Mouse (Mus musculus): ENCODE measurements around the gene Unc45b. TPM values are rescaled to one million over a fixed set of nuclear protein-coding genes. Genes with fewer than 3 reads are reported as not detected.

Gene Unc45b
- under 1 TPM in 1 of 3 experiments, not detected in 2; 0.25 TPM for polyA plus RNA-seq (2017; shearing (Covaris generic))

DNA sequence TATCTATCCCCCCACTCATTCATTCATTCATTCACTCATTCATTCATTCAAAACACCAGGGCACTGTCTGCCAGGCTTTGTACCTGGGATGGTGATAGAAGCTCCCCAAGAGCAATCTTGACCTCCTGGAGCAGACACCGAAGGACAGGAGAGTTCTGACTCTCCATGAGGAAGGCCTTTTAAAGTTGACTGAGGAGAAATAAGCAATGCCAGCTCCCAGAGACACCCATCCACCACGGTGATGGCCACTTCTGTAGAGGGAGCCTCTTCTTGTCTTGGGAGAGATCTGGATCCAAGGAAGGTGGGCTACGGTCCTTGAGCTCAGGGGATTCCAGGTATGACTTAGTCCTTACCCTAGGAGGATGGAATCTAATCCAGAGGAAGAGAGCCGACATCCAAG, at the start of gene Unc45b:
Gene Unc45b (plus strand): TSS at position 301 of the 400 bp plus-strand sequence.
- ATAC-seq = no peak

- no peak for ATAC-seq
Measured at GRCm38 (mm10) chr11:82860759-82861158, 49.6 kb upstream of the Unc45b start.

GRCm38 (mm10) chr11:82861558-82861957, 48.8 kb upstream of the Unc45b start:
- ATAC-seq = no peak

DNA sequence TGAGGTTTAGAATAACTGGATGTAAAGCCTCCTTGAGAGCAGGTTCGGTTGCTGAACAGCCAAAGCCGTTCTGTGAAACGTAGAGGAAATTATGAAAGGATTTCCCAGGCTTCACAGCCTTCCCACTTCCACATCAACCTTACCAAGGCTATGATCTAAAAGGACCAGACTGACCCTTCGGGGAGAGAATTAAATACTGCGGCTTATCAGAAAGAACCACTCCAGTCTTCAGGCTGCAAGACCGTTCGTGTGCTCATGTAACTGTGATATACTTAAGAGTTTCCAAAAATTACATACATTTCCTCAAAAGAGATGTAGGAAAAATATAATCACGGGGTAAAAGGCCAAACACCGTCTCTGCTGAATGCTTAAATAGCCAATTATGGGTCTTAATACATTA, 47.7 kb upstream of the Unc45b start:
- ATAC-seq = no peak

GRCm38 (mm10) chr11:82863059-82863458, 47.3 kb upstream of the Unc45b start:
- ATAC-seq = no peak

GRCm38 (mm10) chr11:82863488-82863931, 46.8 kb upstream of the Unc45b start:
- ATAC-seq = no peak

- no peak for ATAC-seq
Measured at GRCm38 (mm10) chr11:82865957-82866356, 44.4 kb upstream of the Unc45b start.

- ATAC-seq = no peak
Measured at GRCm38 (mm10) chr11:82866850-82867564, 43.3 kb upstream of the Unc45b start.

DNA sequence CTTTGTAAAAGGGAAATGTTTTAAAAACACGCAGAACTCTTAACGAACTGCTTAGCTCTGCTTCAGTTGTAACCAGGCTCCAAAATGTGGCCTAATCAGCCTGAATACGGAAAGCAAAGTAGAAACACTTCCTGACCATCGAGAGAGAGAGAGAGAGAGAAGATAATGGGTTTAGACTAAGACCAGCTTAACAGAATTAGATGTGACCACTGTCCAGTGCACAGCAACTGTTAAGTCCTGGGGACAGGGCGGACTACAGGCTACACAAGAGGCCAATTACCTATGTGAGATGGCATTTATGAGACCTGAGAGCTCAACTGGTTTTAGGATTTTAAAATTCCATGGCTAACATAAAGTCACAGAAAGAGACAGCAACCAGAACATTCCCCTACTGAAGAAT, 42.4 kb upstream of the Unc45b start:
- no peak for ATAC-seq

DNA sequence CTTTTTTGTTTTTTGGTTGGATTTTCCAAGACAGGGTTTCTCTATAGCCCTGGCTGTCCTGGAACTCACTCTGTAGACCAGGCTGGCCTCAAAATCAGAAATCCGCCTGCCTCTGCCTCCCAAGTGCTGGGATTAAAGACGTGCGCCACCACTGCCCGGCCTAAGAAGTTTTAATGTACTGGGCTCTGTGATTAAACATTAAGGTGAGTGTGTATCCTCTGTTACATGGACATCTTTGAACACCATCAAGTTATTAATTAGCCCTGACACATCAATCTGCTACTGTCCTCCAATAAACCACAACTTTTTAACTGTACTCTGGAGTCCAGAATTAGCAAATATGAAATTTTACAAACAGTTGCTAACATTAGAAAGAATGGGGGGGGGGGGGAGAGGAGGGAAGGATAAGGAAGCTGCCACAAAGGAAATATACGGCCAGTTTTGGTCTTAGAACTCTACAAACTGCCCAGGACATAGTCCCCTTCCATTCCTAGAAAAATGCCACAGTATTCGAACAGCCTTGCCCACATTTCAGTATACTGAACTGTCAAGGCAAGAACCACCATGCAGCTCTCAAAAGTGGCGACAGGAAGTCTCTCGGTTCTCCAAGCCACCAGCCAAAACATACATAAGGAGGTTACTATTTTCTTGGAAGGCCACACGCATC, 40.7 kb upstream of the Unc45b start:
- ATAC-seq = no peak

DNA sequence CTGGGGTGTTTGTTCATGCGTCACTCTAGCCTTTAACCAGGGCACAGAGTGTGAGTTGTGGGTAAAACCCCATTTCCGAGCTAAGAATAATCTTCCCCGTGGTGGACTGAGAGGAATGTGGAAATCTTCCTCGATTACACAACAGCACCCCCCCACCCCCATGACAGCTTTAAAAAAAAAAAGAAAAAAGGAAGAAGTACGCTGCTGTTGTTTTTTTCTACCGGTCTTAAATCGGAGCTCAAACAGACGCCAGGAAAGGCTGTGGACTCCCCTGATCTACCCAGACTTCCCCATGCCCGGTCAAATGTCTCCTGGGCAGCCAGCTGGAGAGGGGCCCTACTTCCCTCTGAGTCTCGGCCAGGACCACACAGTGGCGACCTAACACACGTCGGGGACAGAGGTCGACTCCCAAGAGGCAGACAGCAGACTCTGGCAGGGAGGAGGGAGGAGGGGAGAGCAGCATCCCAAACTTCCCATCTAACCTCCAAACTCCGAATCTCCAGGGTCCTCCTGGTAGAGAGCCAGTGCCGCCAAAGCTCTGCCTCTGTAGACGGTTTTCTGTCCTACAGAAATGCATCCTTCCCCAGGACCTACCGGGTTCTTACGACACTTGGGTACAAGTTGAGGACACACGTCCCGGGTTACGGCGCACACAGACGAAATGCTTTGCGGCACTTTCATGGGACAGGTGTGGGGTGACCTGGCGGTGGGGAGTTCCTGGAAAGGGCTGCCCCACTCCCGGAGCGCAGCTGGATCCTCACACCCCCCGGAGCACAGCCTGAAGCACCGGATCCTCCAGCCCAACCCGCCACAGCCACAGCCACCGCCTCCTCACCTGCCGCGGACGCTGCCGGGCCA, 39.9 kb upstream of the Unc45b start:
- ATAC-seq = peak; percentile 62

DNA sequence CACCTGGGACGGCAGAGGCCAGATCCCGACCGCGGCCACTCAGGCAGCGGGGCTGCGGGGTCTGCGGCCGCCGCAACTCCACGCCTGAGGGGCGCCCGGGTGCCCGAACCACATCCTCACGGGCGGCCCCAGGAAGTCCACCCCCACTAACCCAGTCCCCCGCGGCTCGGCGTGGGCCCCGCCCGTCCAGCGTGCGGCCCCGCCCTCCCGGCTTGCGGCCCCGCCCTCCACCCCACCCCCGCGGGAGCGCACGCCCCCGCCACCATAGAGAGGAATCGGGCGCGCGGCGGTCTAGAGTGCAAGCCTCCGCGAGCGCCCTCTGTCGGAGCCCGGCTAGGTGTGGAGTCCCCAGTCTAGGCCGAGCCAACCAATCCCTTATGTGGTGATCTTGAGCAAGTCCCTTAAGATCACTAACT, 39.3 kb upstream of the Unc45b start, which contains the start of gene Rffl:
Gene Rffl (minus strand): TSS at position 180 of the 416 bp plus-strand sequence.
- peak; percentile 82 for ATAC-seq

DNA sequence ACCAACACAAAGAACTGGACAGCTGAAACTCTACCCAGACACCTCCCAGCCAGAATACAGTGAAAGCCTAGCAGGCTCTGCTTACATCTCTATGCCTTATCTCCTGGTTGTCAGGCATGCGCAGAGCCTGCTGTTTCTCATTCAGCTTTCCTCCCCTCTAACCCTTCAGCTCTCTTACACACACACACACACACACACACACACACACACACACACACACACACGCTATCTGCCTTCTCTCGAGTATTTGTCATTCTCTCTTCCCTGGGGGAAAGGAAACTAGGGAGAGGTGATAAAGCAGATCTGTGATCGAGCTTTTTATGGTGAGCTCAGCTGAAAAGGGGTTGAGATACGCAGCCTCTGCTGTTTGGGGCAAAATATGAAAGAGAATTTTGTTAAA, 35.4 kb upstream of the Unc45b start:
- no peak for ATAC-seq

DNA sequence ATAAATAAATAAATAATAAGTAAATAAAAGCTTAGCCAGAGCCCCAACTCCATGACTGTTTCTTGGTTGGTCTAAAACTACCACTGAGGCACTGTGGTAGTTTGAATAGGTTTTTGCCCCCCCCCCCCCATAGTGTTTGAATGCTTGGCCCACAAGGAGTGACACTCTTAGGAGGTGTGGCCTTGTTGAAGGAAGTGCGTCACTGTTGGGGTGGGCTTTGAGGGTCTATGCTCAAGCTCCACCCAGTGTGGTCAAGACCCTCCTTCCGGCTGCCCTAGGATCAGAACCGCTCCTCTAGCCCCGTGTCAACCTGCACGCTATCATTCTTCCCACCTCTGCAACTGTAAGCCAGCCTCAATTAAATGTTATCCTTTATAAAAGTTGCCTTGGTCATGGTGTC, 34.7 kb upstream of the Unc45b start:
- ATAC-seq = no peak

DNA sequence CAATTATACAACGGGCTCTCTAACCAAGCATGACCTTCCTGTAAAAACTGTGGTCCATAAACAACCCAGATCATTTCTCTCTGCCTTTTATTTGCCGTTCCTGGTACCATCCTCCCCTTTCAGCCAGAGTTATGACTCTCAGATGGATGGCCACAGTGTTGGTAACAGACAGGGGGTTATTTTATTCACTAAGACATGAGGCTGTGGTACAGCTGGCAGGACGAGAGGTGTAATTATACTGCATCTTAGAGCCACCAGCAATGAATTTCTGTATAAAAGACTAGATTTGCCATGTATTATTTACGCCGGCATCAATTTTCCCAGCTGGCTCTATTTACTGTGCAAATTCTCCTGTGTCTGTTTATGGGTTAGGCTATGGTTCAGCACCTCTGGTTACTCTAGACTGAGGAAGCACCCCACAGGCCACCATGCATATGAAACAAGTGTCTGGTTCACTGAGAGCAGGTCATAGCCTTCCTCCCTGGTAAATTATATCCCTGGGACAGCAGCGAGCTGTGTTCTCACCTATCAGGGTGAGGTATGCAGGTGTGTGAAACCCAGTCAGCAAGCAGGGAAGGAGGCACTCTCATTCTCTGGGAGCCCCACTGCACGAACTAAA, 32.5 kb upstream of the Unc45b start:
- no peak for ATAC-seq

DNA sequence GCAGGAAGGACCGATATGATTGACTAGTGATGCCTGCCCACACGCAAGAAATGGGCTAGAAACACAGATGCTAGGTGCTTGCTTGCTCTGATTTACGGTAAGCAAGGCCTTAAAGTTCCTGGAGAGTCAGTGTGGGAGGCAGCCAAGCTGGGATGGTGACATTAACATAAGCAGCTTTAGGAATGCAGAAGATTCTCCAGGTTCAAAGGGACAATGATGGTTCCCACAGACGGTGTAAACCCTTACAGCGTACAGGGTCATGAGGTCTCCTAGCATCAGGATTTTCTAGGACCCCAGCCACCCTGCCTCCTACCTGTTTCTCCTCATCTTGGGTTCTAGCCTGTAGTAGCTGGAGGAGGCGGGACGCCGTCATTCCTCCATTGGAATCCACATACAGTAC, 27.2 kb upstream of the Unc45b start:
- ATAC-seq = no peak

DNA sequence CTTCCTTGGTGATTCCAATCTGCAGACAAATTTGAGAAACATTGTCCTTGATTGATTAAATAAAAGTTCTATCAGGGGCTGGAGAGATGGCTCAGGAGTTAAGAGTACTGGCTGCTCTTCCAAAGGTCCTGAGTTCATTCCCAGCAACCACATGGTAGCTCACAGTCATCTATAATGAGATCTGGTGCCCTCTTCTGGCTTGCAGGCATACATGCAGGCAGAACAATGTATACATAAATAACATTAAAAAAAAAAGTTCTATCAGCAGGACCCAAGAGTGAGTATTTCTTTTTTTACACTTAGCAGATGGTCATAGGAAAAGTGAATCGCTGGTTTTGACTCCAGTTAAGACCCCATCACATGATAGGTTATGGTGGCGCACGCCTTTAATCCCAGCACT, 23.8 kb upstream of the Unc45b start:
- no peak for ATAC-seq

- no peak for ATAC-seq
Measured at GRCm38 (mm10) chr11:82888491-82888946, 21.8 kb upstream of the Unc45b start.

- peak; percentile 47 for ATAC-seq
Measured at GRCm38 (mm10) chr11:82889524-82890341, 20.6 kb upstream of the Unc45b start.

GRCm38 (mm10) chr11:82890342-82890762, 20.0 kb upstream of the Unc45b start, which contains the start of gene Rad51d:
TSS of gene Rad51d (minus strand) at chr11:82890614.
- peak; percentile 88 for ATAC-seq

GRCm38 (mm10) chr11:82891936-82892335, 18.4 kb upstream of the Unc45b start, which contains the start of gene Fndc8:
TSS of gene Fndc8 (plus strand) at chr11:82892124.
- no peak for ATAC-seq
